Mouse (Mus musculus): ENCODE measurements around the gene Tmem200a.

Tmem200a gene

GRCm38 (mm10) chr10:25877731-25878130 is 201.1 kb downstream of the Tmem200a start:
- DNase-seq = no peak

GRCm38 (mm10) chr10:25876809-25877208 is 202.0 kb downstream of the Tmem200a start:
- no peak for DNase-seq

- no peak for DNase-seq
Measured at GRCm38 (mm10) chr10:25868739-25869138, 210.1 kb downstream of the Tmem200a start.
